28 mouse cellular contexts compared by ENCODE assay signal in genomic region chr16:90863036-90863435, GRCm38 (mm10). TPM values are rescaled to one million over a fixed set of nuclear protein-coding genes. Genes with fewer than 3 reads are reported as not detected.
DNase-seq lines count a peak whose midpoint lies in the region; ATAC-seq and TF ChIP-seq lines count a peak whose summit lies in the region.
"Had no signal": no experiment of that assay in that cellular context is flagged by ENCODE, and none has a peak within 500 bp of the region (broad histone marks: within the 10 kb centered on the region; RNA-seq: fewer than 3 reads in every experiment).

No protein-coding gene starts in this region.

- DNase-seq in kidney, adult 18-20 months, result peak; percentile 33
- DNase-seq in kidney, adult 9 months, result peak; percentile 49
- no peak for DNase-seq in kidney, postnatal 10 days
- DNase-seq in 3T3-L1 (ENCODE audit: low read depth, low spot score) (peak; percentile 38), CH12.LX (ENCODE audit: extremely low read depth) (no peak)
- no peak for DNase-seq in right cerebral cortex, postnatal 4 days
- DNase-seq in left cerebral cortex, adult 2 months (ENCODE audit: extremely low spot score in 1 of 2, low spot score in 2 of 2), result no peak
- DNase-seq: adrenal gland, adult 8-10 months; adrenal gland, postnatal 25 days; cerebellum, adult 11-12 months; cerebellum, adult 8-10 months; cerebellum, postnatal 36 days; embryo, embryonic 11 days; gastrocnemius, postnatal 25 days; heart, adult 2 months; heart, postnatal 14 days had no signal

- dilution Hi-C loops in CH12.LX (cut with MboI; ENCODE audit: extremely low pct_ligation_motif_present, extremely low pct_unique_long_range_greater_than_20kb, low sequenced_read_pairs), result no loop called here

- 61% methylated on average over 3 of the region's 3 CpGs for WGBS in kidney, embryonic 14.5 days

- intact Hi-C loops in left cerebral cortex, adult 2 months (cut with DNase I), result no loop called here

- H3K79me2 ChIP-seq in CH12.LX (replicated peaks; ENCODE audit: control insufficient read depth, extremely low read depth, insufficient read depth, poor library complexity, severe bottlenecking), result no peaks in the 10 kb centered on the region

- ATAC-seq in kidney, embryonic 14.5 days (ENCODE audit: low FRiP score, low TSS enrichment), result no peak
- ATAC-seq: forebrain, embryonic 15.5 days had no signal

- no peak for TF ChIP-seq RAD21 in CH12.LX (IDR thresholded peaks at IDR 0.05; ENCODE audit: low read depth, low read length)

- no peak overlapping the region for H3K9ac ChIP-seq in kidney, embryonic 14.5 days (ENCODE audit: low read depth, low read length)
- H3K9ac ChIP-seq in CH12.LX (ENCODE audit: insufficient read depth, low read depth), result no peak overlapping the region
- H3K9ac ChIP-seq: forebrain, embryonic 12.5 days; forebrain, embryonic 15.5 days; heart, embryonic 13.5 days; hindbrain, embryonic 12.5 days; hindbrain, embryonic 15.5 days had no signal

- H3K4me1 ChIP-seq in kidney, embryonic 14.5 days (ENCODE audit: control insufficient read depth, insufficient read depth, low read length), result 0 out of 2 replicates have a peak, but pooled peaks cover 4% of the 10 kb centered on the region
- H3K4me1 ChIP-seq in CH12.LX (ENCODE audit: control insufficient read depth in 1 of 2, insufficient read depth in 2 of 2), result peaks cover under 1 to 3% of the 10 kb centered on the region in 2 experiments

- H3K36me3 ChIP-seq in kidney, embryonic 14.5 days (ENCODE audit: control insufficient read depth, insufficient read depth, low read length), result no peaks in the 10 kb centered on the region
- H3K36me3 ChIP-seq in CH12.LX (replicated peaks in 1 of 2; ENCODE audit: control insufficient read depth in 1 of 2, insufficient read depth in 1 of 2, low read length in 1 of 2), result no peaks in the 10 kb centered on the region
- H3K36me3 ChIP-seq: embryonic facial prominence, embryonic 10.5 days; embryonic facial prominence, embryonic 13.5 days; forebrain, embryonic 12.5 days; forebrain, embryonic 15.5 days; G1E; heart, embryonic 10.5 days; heart, embryonic 13.5 days; hindbrain, embryonic 12.5 days; hindbrain, embryonic 15.5 days had no signal

- no peaks in the 10 kb centered on the region for H3K9me3 ChIP-seq in kidney, embryonic 14.5 days (ENCODE audit: control insufficient read depth, low read length)
- no peaks in the 10 kb centered on the region for H3K9me3 ChIP-seq in CH12.LX (replicated peaks; ENCODE audit: low read length)
- H3K9me3 ChIP-seq: embryonic facial prominence, embryonic 10.5 days; embryonic facial prominence, embryonic 13.5 days; forebrain, embryonic 12.5 days; forebrain, embryonic 15.5 days; G1E; heart, embryonic 10.5 days; heart, embryonic 13.5 days; hindbrain, embryonic 12.5 days; hindbrain, embryonic 15.5 days had no signal

- TF ChIP-seq EP300 in CH12.LX (IDR thresholded peaks at IDR 0.05; ENCODE audit: low read length), result no peak

- in situ Hi-C loops in CH12.LX (cut with MboI; ENCODE audit: low pct_ligation_motif_present, low pct_unique_long_range_greater_than_20kb, low sequenced_read_pairs), result loop anchor here (5.0 kb wide), 1 partner anchor 59 kb away; no protein-coding TSS in a partner anchor

- no peak overlapping the region for H3K27ac ChIP-seq in kidney, embryonic 14.5 days (ENCODE audit: low read depth, low read length)
- H3K27ac ChIP-seq in CH12.LX (ENCODE audit: insufficient read depth, low read depth), result no peak overlapping the region
- H3K27ac ChIP-seq in left cerebral cortex, adult 2 months, result no peak overlapping the region
- H3K27ac ChIP-seq: embryonic facial prominence, embryonic 10.5 days; embryonic facial prominence, embryonic 13.5 days; forebrain, embryonic 12.5 days; forebrain, embryonic 15.5 days; heart, adult 2 months; heart, embryonic 10.5 days; heart, embryonic 13.5 days; hindbrain, embryonic 12.5 days; hindbrain, embryonic 15.5 days had no signal

- H3K27me3 ChIP-seq in kidney, embryonic 14.5 days (ENCODE audit: control insufficient read depth, insufficient read depth, low read length), result 0 out of 2 replicates have a peak, but pooled peaks cover 3% of the 10 kb centered on the region
- peaks cover 74% of the 10 kb centered on the region for H3K27me3 ChIP-seq in CH12.LX (replicated peaks)
- H3K27me3 ChIP-seq: embryonic facial prominence, embryonic 13.5 days; forebrain, embryonic 15.5 days; heart, embryonic 13.5 days; hindbrain, embryonic 12.5 days; hindbrain, embryonic 15.5 days had no signal

- H3K4me3 ChIP-seq in kidney, embryonic 14.5 days (ENCODE audit: low read length), result no peak overlapping the region
- H3K4me3 ChIP-seq in CH12.LX (replicated peaks in 1 of 3; ENCODE audit: low read depth in 2 of 3, low read length in 2 of 3, poor library complexity in 1 of 3), result no peak overlapping the region
- H3K4me3 ChIP-seq in left cerebral cortex, adult 2 months, result no peak overlapping the region
- H3K4me3 ChIP-seq: embryonic facial prominence, embryonic 10.5 days; embryonic facial prominence, embryonic 13.5 days; erythroblast, embryonic 14.5 days; forebrain, embryonic 12.5 days; forebrain, embryonic 15.5 days; heart, adult 2 months; heart, embryonic 10.5 days; heart, embryonic 13.5 days; hindbrain, embryonic 12.5 days; hindbrain, embryonic 15.5 days had no signal

- no peak for TF ChIP-seq POLR2A in CH12.LX (IDR thresholded peaks at IDR 0.05; ENCODE audit: low read depth, low read length)

- H3K4me2 ChIP-seq in kidney, embryonic 14.5 days (replicated peaks; ENCODE audit: low read depth, low read length), result no peak overlapping the region
- H3K4me2 ChIP-seq in CH12.LX (ENCODE audit: insufficient read depth, low read depth, poor library complexity, severe bottlenecking), result no peak overlapping the region
- H3K4me2 ChIP-seq: embryonic facial prominence, embryonic 13.5 days; forebrain, embryonic 12.5 days; forebrain, embryonic 15.5 days; heart, embryonic 13.5 days; hindbrain, embryonic 12.5 days; hindbrain, embryonic 15.5 days had no signal

- no peak for TF ChIP-seq CTCF in CH12.LX (conservative IDR thresholded peaks at IDR 0.05 in 1 of 2, IDR thresholded peaks at IDR 0.05 in 1 of 2; ENCODE audit: low read depth in 2 of 2, low read length in 2 of 2)
- TF ChIP-seq CTCF in left cerebral cortex, adult 2 months (IDR thresholded peaks at IDR 0.05), result no peak

TF ChIP-seq in CH12.LX, 34 proteins besides CTCF, POLR2A, EP300 and RAD21:
- TF ChIP-seq MAX (IDR thresholded peaks at IDR 0.05; ENCODE audit: low read length) (peak; percentile 41; the same call in 1 of the 2 replicates), SIN3A (IDR thresholded peaks at IDR 0.05; ENCODE audit: low read length) (no peak)

RNA-seq across cellular contexts. Expression of gene Eva1c, which starts 36.5 kb away (rescaled TPM):
- 0.20 and 0.51 TPM in 2 replicates for polyA plus RNA-seq in kidney, embryonic 14.5 days (2014; fragmentation: Nextera tagmentation; extraction: Ambion mirVana)
- total RNA-seq in CH12.LX (2012; rRNA removed), result not detected in 2 replicates
- total RNA-seq in CH12.LX (2014; rRNA removed), result not detected in 2 replicates
- not detected in 2 replicates for polyA plus RNA-seq in CH12.LX (2012; ENCODE audit: insufficient read length, low read depth)
- total RNA-seq in left cerebral cortex, adult 2 months (2021), result 1 to 10 TPM; 1.7 to 2.7 TPM
- total RNA-seq: hematopoietic stem cell, adult 5-6 weeks had no signal
- polyA plus RNA-seq: G1E had no signal

RNA-seq across cellular contexts. Expression of gene Urb1, which starts 52.8 kb away (rescaled TPM):
- polyA plus RNA-seq in kidney, embryonic 14.5 days (2014; fragmentation: Nextera tagmentation; extraction: Ambion mirVana), result 10.5 and 13.5 TPM in 2 replicates
- 29.4 and 41.1 TPM in 2 replicates for total RNA-seq in CH12.LX (2012; rRNA removed)
- total RNA-seq in CH12.LX (2014; rRNA removed), result 21.1 and 23.9 TPM in 2 replicates
- polyA plus RNA-seq in CH12.LX (2012; ENCODE audit: insufficient read length, low read depth), result 26.5 and 34.5 TPM in 2 replicates
- 10 to 100 TPM; 15.8 to 21.3 TPM for total RNA-seq in left cerebral cortex, adult 2 months (2021)

Comparison
In these comparisons a context has a peak if more than half of its experiments do, and no peak if none do; other contexts are left out.
1. DNase-seq: peak in kidney, adult 18-20 months (single experiment), kidney, adult 9 months (single experiment) and 3T3-L1 (single experiment); none in kidney, postnatal 10 days (single experiment), CH12.LX (single experiment), right cerebral cortex, postnatal 4 days (single experiment) and left cerebral cortex, adult 2 months (0 of 2).